Comparison of ENCODE assay signal across 8 mouse cellular contexts in genomic region chr8:72547122-72547801, GRCm38 (mm10). TPM values are rescaled to one million over a fixed set of nuclear protein-coding genes. Genes with fewer than 3 reads are reported as not detected.
A peak's percentile ranks its signal among the peaks of the same experiment; 100 is the strongest.
DNase-seq lines count a peak whose midpoint lies in the region; ATAC-seq lines count a peak whose summit lies in the region.

No protein-coding gene starts in this region.

- no peaks in the 10 kb centered on the region; the same call in 1 of the 2 replicates for H3K36me3 ChIP-seq in embryonic facial prominence, embryonic 11.5 days (replicated peaks; ENCODE audit: control insufficient read depth, insufficient read depth, low read depth, low read length)
- H3K36me3 ChIP-seq in neural tube, embryonic 13.5 days, result peaks cover 18% of the 10 kb centered on the region; the same call in 1 of the 2 replicates

- no peaks in the 10 kb centered on the region; the same call in 1 of the 2 replicates for H3K4me1 ChIP-seq in embryonic facial prominence, embryonic 11.5 days (ENCODE audit: control insufficient read depth, insufficient read depth, low read length)
- H3K4me1 ChIP-seq in neural tube, embryonic 13.5 days (replicated peaks), result peaks cover 42% of the 10 kb centered on the region

- peak; percentile 10 to 28 for DNase-seq in adrenal gland, postnatal 36 days
- DNase-seq in adrenal gland, postnatal 10 days, result no peak
- peak; percentile 38 for DNase-seq in 3134 (ENCODE audit: extremely low read depth, insufficient read length, low spot score)
- peak; percentile 30 for DNase-seq in embryonic facial prominence, embryonic 11.5 days (ENCODE audit: low spot score)
- peak; percentile 29 to 48 for DNase-seq in heart, postnatal 10 days
- peak; percentile 26 for DNase-seq in liver
- no peak for DNase-seq in frontal cortex, adult 2 months (ENCODE audit: extremely low spot score in 1 of 2, low spot score in 1 of 2)

- peak overlapping the region; percentile 31; the same call in 1 of the 2 replicates for H3K27ac ChIP-seq in embryonic facial prominence, embryonic 11.5 days (replicated peaks; ENCODE audit: low read depth, low read length)
- peak overlapping the region; percentile 93 for H3K27ac ChIP-seq in neural tube, embryonic 13.5 days (replicated peaks)

- H3K9ac ChIP-seq in embryonic facial prominence, embryonic 11.5 days (replicated peaks; ENCODE audit: low read length), result peak overlapping the region; percentile 88
- peak overlapping the region; percentile 97 for H3K9ac ChIP-seq in neural tube, embryonic 13.5 days

- intact Hi-C loops in heart, postnatal 10 days (cut with DNase I), result loop anchor here (5.0 kb wide), 1 partner anchor 125 kb away; the partner anchor contains the start of gene Eps15l1

- WGBS in embryonic facial prominence, embryonic 11.5 days, result 1% methylated on average over 27 of the region's 27 CpGs
- WGBS in neural tube, embryonic 13.5 days, result 2% methylated on average over 26 of the region's 27 CpGs

- no peak for ATAC-seq in embryonic facial prominence, embryonic 11.5 days (replicated peaks; ENCODE audit: insufficient number of reproducible peaks, low FRiP score, low TSS enrichment, low read depth)
- peak; percentile 26 for ATAC-seq in neural tube, embryonic 13.5 days (ENCODE audit: low read depth)

- no peaks in the 10 kb centered on the region for H3K27me3 ChIP-seq in embryonic facial prominence, embryonic 11.5 days (ENCODE audit: control insufficient read depth, insufficient read depth, low read length)
- H3K27me3 ChIP-seq in neural tube, embryonic 13.5 days, result no peaks in the 10 kb centered on the region

- H3K4me3 ChIP-seq in embryonic facial prominence, embryonic 11.5 days (ENCODE audit: low read depth, low read length), result peak overlapping the region; percentile 92
- peak overlapping the region; percentile 80 for H3K4me3 ChIP-seq in neural tube, embryonic 13.5 days

- peak overlapping the region; percentile 77 for H3K4me2 ChIP-seq in embryonic facial prominence, embryonic 11.5 days (ENCODE audit: low read depth, low read length)
- peak overlapping the region; percentile 100 for H3K4me2 ChIP-seq in neural tube, embryonic 13.5 days

- H3K9me3 ChIP-seq in embryonic facial prominence, embryonic 11.5 days (replicated peaks; ENCODE audit: control insufficient read depth, low read length), result no peaks in the 10 kb centered on the region
- H3K9me3 ChIP-seq in neural tube, embryonic 13.5 days, result no peaks in the 10 kb centered on the region

RNA-seq across cellular contexts. Expression of gene Med26, which starts 0.8 kb away (rescaled TPM):
- 10 to 100 TPM in 1 of 2 experiments, 1 to 10 TPM in 1; 9.7 to 11.3 TPM for total RNA-seq in adrenal gland, postnatal 36 days (2021)
- 10 to 100 TPM; 10.1 to 10.2 TPM for total RNA-seq in adrenal gland, postnatal 10 days (2021)
- 12.1 and 14.1 TPM in 2 replicates for polyA plus RNA-seq in embryonic facial prominence, embryonic 11.5 days (2014; fragmentation: Nextera tagmentation; extraction: Ambion mirVana)
- 1 to 10 TPM; 9.3 to 9.9 TPM for total RNA-seq in heart, postnatal 10 days (2021)
- 13.1 and 14.3 TPM in 2 replicates for polyA plus RNA-seq in neural tube, embryonic 13.5 days (2015; fragmentation: Nextera tagmentation; extraction: Ambion mirVana)
- 7.9 and 9.0 TPM in 2 replicates for polyA plus RNA-seq in frontal cortex, adult 2 months (2012; rRNA removed)

RNA-seq across cellular contexts. Expression of gene Smim7, which starts 23.6 kb away (rescaled TPM):
- 100 to 1,000 TPM; 119 to 136 TPM for total RNA-seq in adrenal gland, postnatal 36 days (2021)
- total RNA-seq in adrenal gland, postnatal 10 days (2021), result 10 to 100 TPM; 95.5 to 97.2 TPM
- 115 and 117 TPM in 2 replicates for polyA plus RNA-seq in embryonic facial prominence, embryonic 11.5 days (2014; fragmentation: Nextera tagmentation; extraction: Ambion mirVana)
- total RNA-seq in heart, postnatal 10 days (2021), result 100 to 1,000 TPM; 120 to 122 TPM
- 137 and 140 TPM in 2 replicates for polyA plus RNA-seq in neural tube, embryonic 13.5 days (2015; fragmentation: Nextera tagmentation; extraction: Ambion mirVana)
- 79.4 and 83.3 TPM in 2 replicates for polyA plus RNA-seq in frontal cortex, adult 2 months (2012; rRNA removed)

RNA-seq across cellular contexts. Expression of gene Tmem38a, which starts 24.6 kb away (rescaled TPM):
- total RNA-seq in adrenal gland, postnatal 36 days (2021), result 1 to 10 TPM; 5.8 to 9.1 TPM
- 10 to 100 TPM; 25.7 to 71.4 TPM for total RNA-seq in adrenal gland, postnatal 10 days (2021)
- 10.9 and 11.3 TPM in 2 replicates for polyA plus RNA-seq in embryonic facial prominence, embryonic 11.5 days (2014; fragmentation: Nextera tagmentation; extraction: Ambion mirVana)
- total RNA-seq in heart, postnatal 10 days (2021), result 100 to 1,000 TPM; 281 to 299 TPM
- polyA plus RNA-seq in neural tube, embryonic 13.5 days (2015; fragmentation: Nextera tagmentation; extraction: Ambion mirVana), result 23.9 and 24.6 TPM in 2 replicates
- 141 TPM in 2 replicates for polyA plus RNA-seq in frontal cortex, adult 2 months (2012; rRNA removed)

RNA-seq across cellular contexts. Expression of gene Slc35e1, which starts 54.8 kb away (rescaled TPM):
- total RNA-seq in adrenal gland, postnatal 36 days (2021), result 10 to 100 TPM; 36.2 to 37.7 TPM
- 10 to 100 TPM; 28.1 to 29.6 TPM for total RNA-seq in adrenal gland, postnatal 10 days (2021)
- polyA plus RNA-seq in embryonic facial prominence, embryonic 11.5 days (2014; fragmentation: Nextera tagmentation; extraction: Ambion mirVana), result 13.2 and 13.3 TPM in 2 replicates
- total RNA-seq in heart, postnatal 10 days (2021), result 10 to 100 TPM; 32.8 to 34.8 TPM
- 14.2 and 14.3 TPM in 2 replicates for polyA plus RNA-seq in neural tube, embryonic 13.5 days (2015; fragmentation: Nextera tagmentation; extraction: Ambion mirVana)
- 31.5 and 32.4 TPM in 2 replicates for polyA plus RNA-seq in frontal cortex, adult 2 months (2012; rRNA removed)

Comparison
In these comparisons a context has a peak if more than half of its experiments do, and no peak if none do; other contexts are left out.
1. DNase-seq: peak in adrenal gland, postnatal 36 days (2 of 2), 3134 (single experiment), embryonic facial prominence, embryonic 11.5 days (single experiment), heart, postnatal 10 days (2 of 2) and liver (single experiment); none in adrenal gland, postnatal 10 days (single experiment) and frontal cortex, adult 2 months (0 of 2).